Mouse (Mus musculus): ENCODE results near the gene Egflam. TPM values are rescaled to one million over a fixed set of nuclear protein-coding genes. Genes with fewer than 3 reads are reported as not detected.

Egflam gene
- polyA plus RNA-seq, 1 experiment from 2014 or later = 9.2 TPM

DNA sequence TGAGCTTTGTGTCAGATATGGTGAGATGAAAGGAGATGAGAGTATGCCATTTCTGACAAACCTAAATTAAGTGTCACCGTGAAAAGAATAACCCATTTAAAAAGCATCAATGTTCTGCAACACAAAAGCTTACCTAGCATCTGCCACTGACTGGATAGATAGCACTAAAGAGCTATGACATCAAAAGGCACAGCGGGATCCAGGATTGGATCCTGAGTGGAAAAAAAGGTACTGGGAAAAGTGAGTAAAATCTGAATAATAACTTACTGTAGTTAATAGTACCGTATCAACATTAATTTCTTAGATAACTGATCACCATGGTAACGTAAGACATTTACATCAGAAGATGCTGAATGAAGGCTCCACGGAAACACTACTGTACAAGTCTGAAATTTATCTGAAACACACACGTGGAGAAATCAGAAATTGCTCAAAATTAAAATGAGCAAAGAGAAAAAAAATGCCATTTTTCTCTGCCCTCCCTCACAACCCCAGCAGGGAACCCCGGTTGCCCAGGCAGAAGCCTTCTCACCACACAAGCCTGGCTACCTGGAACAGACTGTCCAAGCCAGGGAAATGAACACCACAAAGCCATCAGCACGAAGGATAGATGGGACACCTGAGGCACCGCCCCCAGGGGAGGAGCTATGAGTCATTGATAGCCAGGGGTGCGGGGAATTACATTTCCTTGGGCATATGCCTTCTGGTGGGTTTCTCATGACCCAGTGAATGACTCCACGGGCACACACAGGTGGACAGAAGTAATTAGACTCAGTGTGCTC lies 63.5 kb downstream of the Egflam start:
- Histone ChIP-seq H3K27me3 (ENCODE audit: low read depth, poor library complexity, severe bottlenecking) (no peaks in the 10 kb centered on the region), H3K4me1 (no peaks in the 10 kb centered on the region), H3K27ac (replicated peaks) (no peak overlapping the region), H3K9me3 (replicated peaks) (no peaks in the 10 kb centered on the region), H3K36me3 (no peaks in the 10 kb centered on the region), H3K4me3 (no peak overlapping the region)
- DNase-seq (ENCODE audit: low spot score) = no peak
- WGBS = 82% methylated on average over 11 of the region's 11 CpGs

- Histone ChIP-seq H3K4me1 (no peaks in the 10 kb centered on the region), H3K27ac (replicated peaks) (no peak overlapping the region), H3K9me3 (replicated peaks) (no peaks in the 10 kb centered on the region), H3K4me3 (no peak overlapping the region), H3K27me3 (ENCODE audit: low read depth, poor library complexity, severe bottlenecking) (no peaks in the 10 kb centered on the region), H3K36me3 (no peaks in the 10 kb centered on the region)
- no peak for DNase-seq (ENCODE audit: low spot score)
- 93% methylated on average over 1 of the region's 1 CpGs for WGBS
Measured at GRCm38 (mm10) chr15:7332875-7333274, 65.3 kb downstream of the Egflam start.

DNA sequence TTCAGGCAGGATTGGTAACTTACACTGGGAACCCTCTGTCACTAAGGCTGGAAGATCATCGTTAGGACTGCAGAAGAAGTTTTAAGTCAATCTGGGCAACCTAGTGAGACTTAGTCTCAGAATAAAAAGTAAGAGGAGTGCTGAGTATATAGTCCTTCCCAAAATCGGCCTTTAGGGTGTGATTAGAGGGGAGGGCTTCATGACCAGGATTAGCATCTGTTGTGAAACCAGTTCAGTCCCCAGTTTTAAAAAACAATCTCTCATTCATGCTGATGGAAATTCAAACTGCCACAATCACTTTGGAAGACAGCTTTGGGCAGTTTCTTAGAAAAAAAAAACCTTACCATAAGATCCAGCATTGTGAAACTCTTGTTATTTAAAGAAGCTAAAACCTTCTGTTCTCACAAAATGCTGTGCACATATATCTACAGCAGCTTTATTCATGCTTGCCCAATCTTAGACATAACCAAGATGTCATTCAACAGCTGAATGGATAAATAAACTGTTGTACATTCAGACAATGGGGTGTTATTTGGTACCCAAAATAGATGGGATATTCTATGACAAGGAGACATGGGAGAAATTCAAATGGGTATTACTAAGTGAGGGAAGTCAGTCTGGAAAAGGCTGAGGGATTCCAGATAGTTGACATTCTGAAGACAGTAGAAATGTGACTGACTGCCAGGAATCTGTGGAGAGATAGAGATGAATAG lies 75.4 kb downstream of the Egflam start:
- WGBS = 89% methylated on average over 2 of the region's 2 CpGs
- no peak for DNase-seq (ENCODE audit: low spot score)
- Histone ChIP-seq H3K27me3 (ENCODE audit: low read depth, poor library complexity, severe bottlenecking) (no peaks in the 10 kb centered on the region), H3K9me3 (replicated peaks) (no peaks in the 10 kb centered on the region), H3K27ac (replicated peaks) (no peak overlapping the region), H3K36me3 (no peaks in the 10 kb centered on the region), H3K4me3 (no peak overlapping the region), H3K4me1 (no peaks in the 10 kb centered on the region)

- Histone ChIP-seq H3K27ac (replicated peaks) (no peak overlapping the region), H3K27me3 (ENCODE audit: low read depth, poor library complexity, severe bottlenecking) (no peaks in the 10 kb centered on the region), H3K4me1 (no peaks in the 10 kb centered on the region), H3K4me3 (no peak overlapping the region), H3K9me3 (replicated peaks) (no peaks in the 10 kb centered on the region), H3K36me3 (no peaks in the 10 kb centered on the region)
- no peak for DNase-seq (ENCODE audit: low spot score)
- 78% methylated on average over 4 of the region's 4 CpGs for WGBS
Measured at GRCm38 (mm10) chr15:7320901-7321300, 77.3 kb downstream of the Egflam start.

GRCm38 (mm10) chr15:7315539-7315938 lies 82.7 kb downstream of the Egflam start:
- Histone ChIP-seq H3K4me3 (no peak overlapping the region), H3K36me3 (no peaks in the 10 kb centered on the region), H3K4me1 (no peaks in the 10 kb centered on the region), H3K9me3 (replicated peaks) (no peaks in the 10 kb centered on the region), H3K27ac (replicated peaks) (no peak overlapping the region), H3K27me3 (ENCODE audit: low read depth, poor library complexity, severe bottlenecking) (no peaks in the 10 kb centered on the region)
- WGBS = 86% methylated on average over 9 of the region's 9 CpGs
- DNase-seq (ENCODE audit: low spot score) = no peak

DNA sequence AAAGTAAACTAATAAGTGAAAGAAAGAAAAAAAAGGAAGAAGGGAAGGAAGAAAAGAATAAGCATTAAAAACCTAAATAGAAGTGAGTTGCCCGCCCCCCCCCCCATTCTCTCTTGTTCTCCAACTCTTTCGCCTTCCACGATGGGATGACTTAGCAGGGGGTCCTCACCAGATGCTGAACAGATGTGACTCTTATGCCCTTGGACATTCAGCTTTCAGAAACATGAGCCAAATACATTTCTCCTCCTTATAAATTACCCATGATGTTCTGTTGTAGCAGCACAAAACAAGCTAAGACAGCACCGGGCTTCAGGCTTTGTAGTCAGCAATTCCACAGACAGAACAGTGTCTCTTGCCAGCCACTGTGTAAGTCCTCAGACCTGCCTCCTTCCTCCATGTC lies 89.5 kb downstream of the Egflam start:
- Histone ChIP-seq H3K4me3 (no peak overlapping the region), H3K27ac (replicated peaks) (no peak overlapping the region), H3K36me3 (no peaks in the 10 kb centered on the region), H3K9me3 (replicated peaks) (no peaks in the 10 kb centered on the region), H3K27me3 (ENCODE audit: low read depth, poor library complexity, severe bottlenecking) (no peaks in the 10 kb centered on the region), H3K4me1 (no peaks in the 10 kb centered on the region)
- no peak for DNase-seq (ENCODE audit: low spot score)
- 75% methylated on average over 4 of the region's 4 CpGs for WGBS

GRCm38 (mm10) chr15:7299892-7300291 lies 98.3 kb downstream of the Egflam start:
- Histone ChIP-seq H3K27ac (replicated peaks) (no peak overlapping the region), H3K4me1 (peaks cover 8% of the 10 kb centered on the region; the same call in 1 of the 2 replicates), H3K9me3 (replicated peaks) (no peaks in the 10 kb centered on the region), H3K27me3 (ENCODE audit: low read depth, poor library complexity, severe bottlenecking) (no peaks in the 10 kb centered on the region), H3K4me3 (no peak overlapping the region), H3K36me3 (no peaks in the 10 kb centered on the region)
- no peak for DNase-seq (ENCODE audit: low spot score)
- WGBS = 81% methylated on average over 1 of the region's 1 CpGs

- Histone ChIP-seq H3K4me3 (no peak overlapping the region), H3K4me1 (peaks cover 13% of the 10 kb centered on the region), H3K27me3 (ENCODE audit: low read depth, poor library complexity, severe bottlenecking) (no peaks in the 10 kb centered on the region), H3K9me3 (replicated peaks) (no peaks in the 10 kb centered on the region), H3K36me3 (no peaks in the 10 kb centered on the region), H3K27ac (replicated peaks) (no peak overlapping the region)
- DNase-seq (ENCODE audit: low spot score) = no peak
- 84% methylated on average over 1 of the region's 1 CpGs for WGBS
Measured at GRCm38 (mm10) chr15:7295199-7295598, 103.0 kb downstream of the Egflam start.

DNA sequence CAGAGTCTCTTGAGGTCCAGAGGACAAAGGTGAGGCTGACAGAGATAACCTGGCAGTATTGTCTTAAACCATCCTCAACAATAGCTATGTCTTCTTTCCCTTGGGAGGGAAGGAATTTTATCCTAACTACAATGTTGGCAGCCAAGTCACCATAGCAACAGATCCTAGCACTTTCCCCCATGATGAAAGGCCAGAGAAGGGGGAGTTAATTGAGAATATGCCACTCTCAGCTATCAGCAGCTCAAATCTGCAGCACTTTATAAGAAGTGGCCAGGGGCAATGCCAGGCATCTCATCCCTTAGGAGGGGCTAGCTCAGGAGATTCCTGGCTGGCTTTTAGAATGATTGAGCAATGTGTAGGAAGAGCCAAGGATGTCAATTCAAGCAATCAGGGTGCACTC lies 105.3 kb downstream of the Egflam start:
- Histone ChIP-seq H3K9me3 (replicated peaks) (no peaks in the 10 kb centered on the region), H3K4me1 (peaks cover 11% of the 10 kb centered on the region), H3K4me3 (no peak overlapping the region), H3K27me3 (ENCODE audit: low read depth, poor library complexity, severe bottlenecking) (no peaks in the 10 kb centered on the region), H3K27ac (replicated peaks) (no peak overlapping the region), H3K36me3 (no peaks in the 10 kb centered on the region)
- no peak for DNase-seq (ENCODE audit: low spot score)

DNA sequence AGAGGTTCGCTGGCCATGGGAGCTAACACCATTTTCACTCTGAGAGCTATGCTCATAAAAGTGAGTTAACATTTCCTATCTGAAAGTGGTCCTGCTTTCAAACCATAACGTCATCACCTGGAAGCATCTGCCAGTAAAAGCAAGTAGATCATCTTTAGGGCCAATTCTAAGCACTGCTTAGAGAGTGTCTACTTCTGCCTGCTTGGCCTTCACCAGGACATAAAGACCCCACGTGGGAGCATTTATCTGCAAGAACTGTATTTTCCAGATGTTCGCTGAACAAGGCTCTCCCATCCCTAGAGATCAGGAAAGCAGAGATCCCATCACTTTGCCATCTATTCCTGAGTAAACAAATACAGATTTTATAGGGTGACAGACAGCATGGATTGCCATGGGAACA lies 108.2 kb downstream of the Egflam start:
- peaks cover 11% of the 10 kb centered on the region for H3K4me1 ChIP-seq
- H3K4me3 ChIP-seq = no peak overlapping the region
- H3K9me3 ChIP-seq (replicated peaks) = no peaks in the 10 kb centered on the region
- no peaks in the 10 kb centered on the region for H3K27me3 ChIP-seq (ENCODE audit: low read depth, poor library complexity, severe bottlenecking)
- no peak for DNase-seq (ENCODE audit: low spot score)
- no peaks in the 10 kb centered on the region for H3K36me3 ChIP-seq
- 89% methylated on average over 4 of the region's 4 CpGs for WGBS
- H3K27ac ChIP-seq (replicated peaks) = no peak overlapping the region

- Histone ChIP-seq H3K36me3 (no peaks in the 10 kb centered on the region), H3K4me3 (no peak overlapping the region), H3K4me1 (peaks cover 11% of the 10 kb centered on the region), H3K9me3 (replicated peaks) (no peaks in the 10 kb centered on the region), H3K27me3 (ENCODE audit: low read depth, poor library complexity, severe bottlenecking) (no peaks in the 10 kb centered on the region), H3K27ac (replicated peaks) (no peak overlapping the region)
- no peak for DNase-seq (ENCODE audit: low spot score)
- 67% methylated on average over 14 of the region's 14 CpGs for WGBS
Measured at GRCm38 (mm10) chr15:7289516-7289915, 108.7 kb downstream of the Egflam start.

DNA sequence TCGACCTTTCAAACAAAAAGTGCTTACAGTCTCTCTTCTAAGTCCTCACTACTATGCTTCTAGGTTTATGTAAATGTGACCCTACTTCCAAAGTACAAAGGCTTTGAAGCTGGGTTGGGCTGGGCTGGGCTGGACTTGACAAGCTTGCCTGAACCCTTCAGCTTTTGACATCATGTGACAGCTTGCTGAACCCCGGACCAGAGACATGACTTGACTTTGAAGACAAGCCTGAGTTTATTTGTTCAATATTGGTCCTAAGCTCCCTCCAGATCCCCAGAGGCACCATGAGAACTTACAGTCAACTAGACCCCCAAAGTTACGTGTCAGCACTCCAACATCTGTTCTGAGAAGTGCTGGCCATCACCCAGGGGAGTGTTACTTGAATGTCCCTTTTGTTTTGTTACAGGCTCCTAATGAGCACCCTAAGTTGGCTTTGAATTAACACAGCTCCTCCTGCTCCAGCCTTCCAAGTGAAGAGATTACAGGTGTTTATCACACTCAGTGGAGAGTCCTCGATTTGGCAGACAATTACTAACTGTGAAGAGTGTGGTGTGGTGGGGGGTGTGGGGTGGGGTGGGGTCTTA lies 109.3 kb downstream of the Egflam start:
- Histone ChIP-seq H3K27me3 (ENCODE audit: low read depth, poor library complexity, severe bottlenecking) (no peaks in the 10 kb centered on the region), H3K9me3 (replicated peaks) (no peaks in the 10 kb centered on the region), H3K4me3 (no peak overlapping the region), H3K36me3 (no peaks in the 10 kb centered on the region), H3K4me1 (peaks cover 11% of the 10 kb centered on the region), H3K27ac (replicated peaks) (no peak overlapping the region)
- DNase-seq (ENCODE audit: low spot score) = no peak
- WGBS = 55% methylated on average over 4 of the region's 4 CpGs

- no peak overlapping the region for H3K27ac ChIP-seq (replicated peaks)
- no peaks in the 10 kb centered on the region for H3K36me3 ChIP-seq
- no peak overlapping the region for H3K4me3 ChIP-seq
- DNase-seq (ENCODE audit: low spot score) = no peak
- H3K4me1 ChIP-seq = peaks cover 10% of the 10 kb centered on the region
- 89% methylated on average over 3 of the region's 3 CpGs for WGBS
- no peaks in the 10 kb centered on the region for H3K27me3 ChIP-seq (ENCODE audit: low read depth, poor library complexity, severe bottlenecking)
- H3K9me3 ChIP-seq (replicated peaks) = no peaks in the 10 kb centered on the region
Measured at GRCm38 (mm10) chr15:7287911-7288310, 110.3 kb downstream of the Egflam start.

Measured in midbrain, embryonic 10.5 days (tissue).